Mouse (Mus musculus) ES-E14 (cell line): ENCODE results near the gene Spryd4. TPM values are rescaled to one million over a fixed set of nuclear protein-coding genes. Genes with fewer than 3 reads are reported as not detected.

Experiments
- DNase-seq: peaks from one replicate; pipeline ENCODE4 v3.0.0-alpha.2; 2013; ENCODE audit warnings: low read depth, low spot score
- H3K27ac ChIP-seq: 2 replicates; pipeline ENCODE4 v1.5.1; 2012; ENCODE audit warnings: low read depth, mild to moderate bottlenecking, low read length, moderate library complexity, mixed read lengths; ENCODE audit not compliant: poor library complexity, insufficient read depth, severe bottlenecking
- H3K36me3 ChIP-seq: 2 replicates; pipeline ENCODE4 v1.6.1; 2012; ENCODE audit warnings: mild to moderate bottlenecking, low read length, moderate library complexity, mixed read lengths; ENCODE audit not compliant: control insufficient read depth, poor library complexity, insufficient read depth, severe bottlenecking
- H3K4me1 ChIP-seq, 2 experiments: fragments of 150-350 bp in 1 of 2; sonication (generic) in 1 of 2; 2 replicates each; pipeline ENCODE4 v1.6.1; 2012; ENCODE audit warnings: low read length in 2 of 2, mild to moderate bottlenecking in 1 of 2, mixed read lengths in 1 of 2; ENCODE audit not compliant: control insufficient read depth in 2 of 2, insufficient read depth in 2 of 2, poor library complexity in 1 of 2
- H3K4me3 ChIP-seq, 2 experiments: fragments of 150-350 bp in 1 of 2; sonication (generic) in 1 of 2; 2 replicates each; pipeline ENCODE4 v1.5.1; 2012; ENCODE audit warnings: low read length in 2 of 2, low read depth in 1 of 2, mild to moderate bottlenecking in 1 of 2, mixed read lengths in 1 of 2; ENCODE audit not compliant: insufficient read depth in 1 of 2, poor library complexity in 1 of 2, severe bottlenecking in 1 of 2
- H3K9ac ChIP-seq: 2 replicates; pipeline ENCODE4 v1.6.1; 2012; ENCODE audit warnings: low read depth, mild to moderate bottlenecking, low read length, mixed read lengths; ENCODE audit not compliant: poor library complexity, insufficient read depth, severe bottlenecking
- H3K9me3 ChIP-seq: fragments of 150-350 bp; sonication (generic); 2 replicates; pipeline ENCODE4 v1.6.1; 2012; ENCODE audit warnings: low read depth, mild to moderate bottlenecking, low read length; ENCODE audit not compliant: control insufficient read depth, insufficient read depth
- CHD2 ChIP-seq: IDR thresholded peaks from 2 replicates; pipeline ENCODE4 v1.6.1; 2014; ENCODE audit warnings: mild to moderate bottlenecking, low read depth, low read length, inconsistent platforms
- HCFC1 ChIP-seq: IDR thresholded peaks from 2 replicates; pipeline ENCODE4 v1.6.1; 2012; ENCODE audit warnings: low read length, inconsistent platforms, borderline replicate concordance; ENCODE audit not compliant: insufficient read depth
- MAFK ChIP-seq: IDR thresholded peaks from 2 replicates; pipeline ENCODE4 v1.6.1; 2014; ENCODE audit warnings: mild to moderate bottlenecking, low read depth, low read length, inconsistent platforms; ENCODE audit not compliant: insufficient read depth
- ZC3H11A ChIP-seq: IDR thresholded peaks from 2 replicates; pipeline ENCODE4 v1.6.1; 2012; ENCODE audit warnings: low read depth, mild to moderate bottlenecking, inconsistent platforms, low read length, borderline replicate concordance
- ZNF384 ChIP-seq: IDR thresholded peaks from 2 replicates; pipeline ENCODE4 v1.6.1; 2012; ENCODE audit warnings: low read depth, low read length, inconsistent platforms
- in situ Hi-C, 2 experiments: fragments of 600-800 bp; cut with MboI; formaldehyde crosslinking; loops; one replicate each; pipeline ENCODE4 v1.15.1; 2025; ENCODE audit warnings: low sequenced_read_pairs in 2 of 2, inconsistent platforms in 1 of 2; ENCODE audit not compliant: unreplicated experiment in 2 of 2
- total RNA-seq: library from RNA; depleted of rRNA; stranded (reverse); fragments of 300-350 nt; gene quantifications from 2 replicates; pipeline ENCODE4 v1.2.3, GENCODE M21; 2012

The Spryd4 gene
- total RNA-seq, 1 experiment: 24.9 TPM

GRCm38 (mm10) chr10:128244121-128244520 lies 32.5 kb upstream of the Spryd4 start:
- in situ Hi-C loops: no loop called here
- Histone ChIP-seq H3K27ac (no peak overlapping the region), H3K9me3 (no peaks in the 10 kb centered on the region), H3K36me3 (peaks cover 61% of the 10 kb centered on the region), H3K4me3 (no peak overlapping the region), H3K9ac (no peak overlapping the region), H3K4me1 (peaks cover 0 to 10% of the 10 kb centered on the region in 2 experiments; a peak in 1 of 4 replicates)
- no peak for TF ChIP-seq CHD2
- TF ChIP-seq ZC3H11A: no peak
- DNase-seq: no peak

- H3K4me1 ChIP-seq: peaks cover 0 to 11% of the 10 kb centered on the region in 2 experiments; a peak in 1 of 4 replicates
- no peak overlapping the region for H3K27ac ChIP-seq
- no peak overlapping the region for H3K4me3 ChIP-seq
- peaks cover 54% of the 10 kb centered on the region for H3K36me3 ChIP-seq
- no peaks in the 10 kb centered on the region for H3K9me3 ChIP-seq
- TF ChIP-seq CHD2 (no peak), ZNF384 (no peak), ZC3H11A (no peak), MAFK (no peak), HCFC1 (no peak)
- H3K9ac ChIP-seq: no peak overlapping the region
- no peak for DNase-seq
- in situ Hi-C loops: no loop called here
Measured at GRCm38 (mm10) chr10:128243252-128243651, 31.6 kb upstream of the Spryd4 start.

- Histone ChIP-seq H3K4me3 (no peak overlapping the region), H3K4me1 (peaks cover 0 to 15% of the 10 kb centered on the region in 2 experiments; a peak in 1 of 4 replicates), H3K9ac (no peak overlapping the region; the same call in 1 of the 2 replicates), H3K9me3 (no peaks in the 10 kb centered on the region), H3K27ac (no peak overlapping the region), H3K36me3 (peaks cover 41% of the 10 kb centered on the region)
- in situ Hi-C loops: no loop called here
- TF ChIP-seq ZC3H11A: no peak
- TF ChIP-seq ZNF384: no peak
- TF ChIP-seq CHD2: no peak
- no peak for TF ChIP-seq HCFC1
- no peak for TF ChIP-seq MAFK
- no peak for DNase-seq
Measured at GRCm38 (mm10) chr10:128240131-128240530, 28.5 kb upstream of the Spryd4 start.

DNA sequence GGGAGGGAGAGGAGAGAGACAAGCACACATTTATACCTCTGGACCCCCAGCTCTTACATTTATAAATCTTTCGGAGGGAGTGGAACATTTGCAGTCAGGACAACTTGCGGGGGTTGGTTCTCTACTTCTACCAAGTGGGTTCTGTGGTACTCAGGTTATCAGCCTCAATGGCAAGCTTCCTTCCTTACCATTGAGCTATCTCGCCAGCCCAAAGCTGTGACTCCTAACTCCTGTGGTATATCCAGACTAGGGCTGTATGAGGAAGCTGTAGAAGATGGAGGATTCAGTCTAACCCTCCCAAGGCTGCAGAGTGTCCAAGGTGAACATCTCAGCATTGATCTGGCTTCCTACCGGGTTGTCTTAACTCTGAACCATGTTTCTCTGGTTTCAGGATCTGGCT lies 27.5 kb upstream of the Spryd4 start:
- in situ Hi-C loops: no loop called here
- Histone ChIP-seq H3K36me3 (peaks cover 39% of the 10 kb centered on the region), H3K9ac (no peak overlapping the region)

More for the DNA sequence above, 27.5 kb upstream of the Spryd4 start:
- no peak for TF ChIP-seq MAFK
- no peak for TF ChIP-seq CHD2
- no peak for TF ChIP-seq ZNF384
- no peak for TF ChIP-seq ZC3H11A
- no peak for TF ChIP-seq HCFC1
- Histone ChIP-seq H3K27ac (no peak overlapping the region), H3K9me3 (no peaks in the 10 kb centered on the region), H3K4me1 (peaks cover 0 to 19% of the 10 kb centered on the region in 2 experiments; a peak in 1 of 4 replicates), H3K4me3 (no peak overlapping the region)
- no peak for DNase-seq
